Mouse (Mus musculus): ENCODE results near the gene Cldn14. TPM values are rescaled to one million over a fixed set of nuclear protein-coding genes. Genes with fewer than 3 reads are reported as not detected.

The Cldn14 gene
- polyA plus RNA-seq, 1 experiment from 2014 or later = 0.12 TPM

GRCm38 (mm10) chr16:93967893-93968292, 40.7 kb downstream of the Cldn14 start:
- H3K36me3 ChIP-seq (ENCODE audit: insufficient read depth, low read length) = no peaks in the 10 kb centered on the region
- H3K4me1 ChIP-seq (ENCODE audit: insufficient read depth, low read length) = peaks cover 8% of the 10 kb centered on the region; the same call in 1 of the 2 replicates
- no peak overlapping the region for H3K4me3 ChIP-seq (ENCODE audit: low read length)
- H3K27me3 ChIP-seq (ENCODE audit: insufficient read depth, low read length) = peaks cover 33% of the 10 kb centered on the region
- no peak overlapping the region for H3K27ac ChIP-seq (ENCODE audit: low read length)
- WGBS = 84% methylated on average over 8 of the region's 8 CpGs
- H3K9ac ChIP-seq (replicated peaks; ENCODE audit: low read length) = no peak overlapping the region
- ATAC-seq (ENCODE audit: low FRiP score, low TSS enrichment) = no peak
- H3K9me3 ChIP-seq (ENCODE audit: low read length) = no peaks in the 10 kb centered on the region
- no peak overlapping the region for H3K4me2 ChIP-seq (replicated peaks; ENCODE audit: low read depth, low read length)

- Histone ChIP-seq H3K4me3 (ENCODE audit: low read length) (no peak overlapping the region), H3K9me3 (ENCODE audit: low read length) (no peaks in the 10 kb centered on the region), H3K9ac (replicated peaks; ENCODE audit: low read length) (no peak overlapping the region), H3K4me1 (ENCODE audit: insufficient read depth, low read length) (peaks cover 12% of the 10 kb centered on the region), H3K27me3 (ENCODE audit: insufficient read depth, low read length) (peaks cover 30% of the 10 kb centered on the region), H3K4me2 (replicated peaks; ENCODE audit: low read depth, low read length) (no peak overlapping the region), H3K36me3 (ENCODE audit: insufficient read depth, low read length) (no peaks in the 10 kb centered on the region), H3K27ac (ENCODE audit: low read length) (no peak overlapping the region)
- WGBS = 11% methylated on average over 5 of the region's 5 CpGs
- peak; percentile 86 for ATAC-seq (ENCODE audit: low FRiP score, low TSS enrichment)
Measured at GRCm38 (mm10) chr16:93962283-93962682, 46.4 kb downstream of the Cldn14 start.

- Histone ChIP-seq H3K4me2 (replicated peaks; ENCODE audit: low read depth, low read length) (no peak overlapping the region), H3K4me1 (ENCODE audit: insufficient read depth, low read length) (peaks cover 12% of the 10 kb centered on the region), H3K4me3 (ENCODE audit: low read length) (no peak overlapping the region), H3K9ac (replicated peaks; ENCODE audit: low read length) (no peak overlapping the region), H3K36me3 (ENCODE audit: insufficient read depth, low read length) (no peaks in the 10 kb centered on the region), H3K27me3 (ENCODE audit: insufficient read depth, low read length) (peaks cover 30% of the 10 kb centered on the region), H3K27ac (ENCODE audit: low read length) (no peak overlapping the region), H3K9me3 (ENCODE audit: low read length) (no peaks in the 10 kb centered on the region)
- no peak for ATAC-seq (ENCODE audit: low FRiP score, low TSS enrichment)
- WGBS = 85% methylated on average over 11 of the region's 11 CpGs
Measured at GRCm38 (mm10) chr16:93961099-93961646, 47.5 kb downstream of the Cldn14 start.

GRCm38 (mm10) chr16:93960495-93960894, 48.1 kb downstream of the Cldn14 start:
- Histone ChIP-seq H3K27ac (ENCODE audit: low read length) (no peak overlapping the region), H3K4me2 (replicated peaks; ENCODE audit: low read depth, low read length) (no peak overlapping the region), H3K9me3 (ENCODE audit: low read length) (no peaks in the 10 kb centered on the region), H3K27me3 (ENCODE audit: insufficient read depth, low read length) (peaks cover 36% of the 10 kb centered on the region), H3K9ac (replicated peaks; ENCODE audit: low read length) (no peak overlapping the region), H3K36me3 (ENCODE audit: insufficient read depth, low read length) (no peaks in the 10 kb centered on the region), H3K4me1 (ENCODE audit: insufficient read depth, low read length) (peaks cover 12% of the 10 kb centered on the region), H3K4me3 (ENCODE audit: low read length) (no peak overlapping the region)
- WGBS = 78% methylated on average over 4 of the region's 4 CpGs
- no peak for ATAC-seq (ENCODE audit: low FRiP score, low TSS enrichment)

GRCm38 (mm10) chr16:93957402-93957801, 51.2 kb downstream of the Cldn14 start:
- Histone ChIP-seq H3K9ac (replicated peaks; ENCODE audit: low read length) (no peak overlapping the region), H3K4me3 (ENCODE audit: low read length) (no peak overlapping the region), H3K27me3 (ENCODE audit: insufficient read depth, low read length) (peaks cover 39% of the 10 kb centered on the region), H3K4me2 (replicated peaks; ENCODE audit: low read depth, low read length) (peak overlapping the region; percentile 14; the same call in 1 of the 2 replicates), H3K4me1 (ENCODE audit: insufficient read depth, low read length) (peaks cover 7% of the 10 kb centered on the region), H3K36me3 (ENCODE audit: insufficient read depth, low read length) (no peaks in the 10 kb centered on the region), H3K27ac (ENCODE audit: low read length) (no peak overlapping the region), H3K9me3 (ENCODE audit: low read length) (no peaks in the 10 kb centered on the region)
- 39% methylated on average over 12 of the region's 12 CpGs for WGBS
- ATAC-seq (ENCODE audit: low FRiP score, low TSS enrichment) = no peak

GRCm38 (mm10) chr16:93956986-93957385, 51.7 kb downstream of the Cldn14 start:
- Histone ChIP-seq H3K9ac (replicated peaks; ENCODE audit: low read length) (no peak overlapping the region), H3K27ac (ENCODE audit: low read length) (no peak overlapping the region), H3K4me3 (ENCODE audit: low read length) (no peak overlapping the region), H3K4me2 (replicated peaks; ENCODE audit: low read depth, low read length) (peak overlapping the region; percentile 14; the same call in 1 of the 2 replicates), H3K27me3 (ENCODE audit: insufficient read depth, low read length) (peaks cover 39% of the 10 kb centered on the region), H3K4me1 (ENCODE audit: insufficient read depth, low read length) (peaks cover 9% of the 10 kb centered on the region; the same call in 1 of the 2 replicates), H3K36me3 (ENCODE audit: insufficient read depth, low read length) (no peaks in the 10 kb centered on the region), H3K9me3 (ENCODE audit: low read length) (no peaks in the 10 kb centered on the region)
- WGBS = 54% methylated on average over 7 of the region's 7 CpGs
- ATAC-seq (ENCODE audit: low FRiP score, low TSS enrichment) = no peak

- no peaks in the 10 kb centered on the region for H3K36me3 ChIP-seq (ENCODE audit: insufficient read depth, low read length)
- H3K27me3 ChIP-seq (ENCODE audit: insufficient read depth, low read length) = peaks cover 48% of the 10 kb centered on the region
- WGBS = 87% methylated on average over 4 of the region's 4 CpGs
- H3K4me3 ChIP-seq (ENCODE audit: low read length) = no peak overlapping the region
- H3K4me1 ChIP-seq (ENCODE audit: insufficient read depth, low read length) = peaks cover 4% of the 10 kb centered on the region; the same call in 1 of the 2 replicates
- H3K9ac ChIP-seq (replicated peaks; ENCODE audit: low read length) = no peak overlapping the region
- no peak overlapping the region for H3K27ac ChIP-seq (ENCODE audit: low read length)
- H3K4me2 ChIP-seq (replicated peaks; ENCODE audit: low read depth, low read length) = no peak overlapping the region
- H3K9me3 ChIP-seq (ENCODE audit: low read length) = no peaks in the 10 kb centered on the region
- ATAC-seq (ENCODE audit: low FRiP score, low TSS enrichment) = no peak
Measured at GRCm38 (mm10) chr16:93947396-93947795, 61.2 kb downstream of the Cldn14 start.

- Histone ChIP-seq H3K4me1 (ENCODE audit: insufficient read depth, low read length) (peaks cover 4% of the 10 kb centered on the region; the same call in 1 of the 2 replicates), H3K36me3 (ENCODE audit: insufficient read depth, low read length) (no peaks in the 10 kb centered on the region), H3K4me2 (replicated peaks; ENCODE audit: low read depth, low read length) (no peak overlapping the region), H3K27ac (ENCODE audit: low read length) (no peak overlapping the region), H3K9ac (replicated peaks; ENCODE audit: low read length) (no peak overlapping the region), H3K9me3 (ENCODE audit: low read length) (no peaks in the 10 kb centered on the region), H3K27me3 (ENCODE audit: insufficient read depth, low read length) (peaks cover 37% of the 10 kb centered on the region), H3K4me3 (ENCODE audit: low read length) (no peak overlapping the region)
- WGBS = 76% methylated on average over 6 of the region's 6 CpGs
- ATAC-seq (ENCODE audit: low FRiP score, low TSS enrichment) = no peak
Measured at GRCm38 (mm10) chr16:93944301-93944700, 64.3 kb downstream of the Cldn14 start.

- 90% methylated on average over 10 of the region's 10 CpGs for WGBS
Measured at GRCm38 (mm10) chr16:93942796-93943502, 65.7 kb downstream of the Cldn14 start.

More at GRCm38 (mm10) chr16:93942796-93943502, 65.7 kb downstream of the Cldn14 start:
- Histone ChIP-seq H3K4me2 (replicated peaks; ENCODE audit: low read depth, low read length) (no peak overlapping the region), H3K36me3 (ENCODE audit: insufficient read depth, low read length) (no peaks in the 10 kb centered on the region), H3K27ac (ENCODE audit: low read length) (no peak overlapping the region), H3K4me3 (ENCODE audit: low read length) (no peak overlapping the region), H3K9ac (replicated peaks; ENCODE audit: low read length) (no peak overlapping the region), H3K9me3 (ENCODE audit: low read length) (no peaks in the 10 kb centered on the region), H3K27me3 (ENCODE audit: insufficient read depth, low read length) (peaks cover 26% of the 10 kb centered on the region), H3K4me1 (ENCODE audit: insufficient read depth, low read length) (peaks cover 4% of the 10 kb centered on the region; the same call in 1 of the 2 replicates)
- no peak for ATAC-seq (ENCODE audit: low FRiP score, low TSS enrichment)
